Mouse (Mus musculus): ENCODE measurements around the gene Mboat1.

Gene Mboat1

DNA sequence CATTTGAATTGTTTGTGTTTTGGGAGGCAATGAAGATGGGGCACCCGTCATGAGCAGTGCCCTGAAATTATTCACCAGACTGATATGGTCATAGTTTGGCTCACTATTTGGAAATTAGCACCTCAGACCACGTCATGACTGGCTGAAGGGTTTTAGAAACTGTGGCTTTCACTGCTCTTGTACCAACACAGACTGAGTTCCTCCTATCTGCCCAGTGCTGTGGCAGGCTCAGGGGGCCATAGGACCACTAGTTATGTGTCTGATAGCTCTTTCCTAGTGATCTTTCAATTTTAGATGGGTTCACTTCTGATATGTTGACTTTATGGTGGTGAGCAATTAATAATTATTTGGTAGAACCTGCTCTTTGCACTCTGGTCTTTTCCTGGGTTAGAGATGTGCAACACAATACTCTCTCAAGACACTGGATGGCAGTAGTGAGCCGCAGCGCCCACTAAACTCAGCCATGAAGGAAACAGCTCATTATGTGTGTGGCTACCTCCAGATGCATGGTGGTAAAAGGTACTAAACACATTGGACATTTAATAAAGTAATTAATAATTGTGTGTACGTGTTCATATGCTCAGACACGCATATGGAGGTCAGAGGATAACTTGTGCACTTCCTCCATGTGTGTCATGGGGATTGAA is 135.9 kb downstream of the Mboat1 start:
- CTCF ChIA-PET = interaction anchor here (0.6 to 1.5 kb wide), 16 partner anchors 9 to 1497 kb away, joined by 3 to 6 read pairs (median 4); partner anchors contain the start of gene Agtr1a (in 1 of the 4)

More for the DNA sequence above, 135.9 kb downstream of the Mboat1 start:
- POLR2A ChIA-PET = interaction anchor here in 1 of 4 experiments (0.6 to 1.2 kb wide), 2 partner anchors 11 kb away, joined by 3 read pairs; no protein-coding TSS in a partner anchor

All from embryonic stem cell, embryonic (primary cell).